Mouse (Mus musculus) forebrain, embryonic 13.5 days (tissue): ENCODE measurements around the gene Hoxa1. TPM values are rescaled to one million over a fixed set of nuclear protein-coding genes. Genes with fewer than 3 reads are reported as not detected.

Experiments used
- ATAC-seq: fragments of 200-750 bp; cut with Nextera tagmentation; 2 replicates; pipeline ENCODE4 v1.8.0; 2017
- H3K27ac ChIP-seq: fragments of 300-500 bp; sonication (generic); 2 replicates; pipeline ENCODE4 v1.5.1; 2015; ENCODE audit warnings: inconsistent platforms, mild to moderate bottlenecking, moderate library complexity
- H3K27me3 ChIP-seq: fragments of 300-500 bp; sonication (generic); 2 replicates; pipeline ENCODE4 v1.6.1; 2015; ENCODE audit warnings: mild to moderate bottlenecking, inconsistent platforms
- H3K36me3 ChIP-seq: fragments of 300-500 bp; sonication (generic); 2 replicates; pipeline ENCODE4 v1.6.1; 2015; ENCODE audit warnings: mild to moderate bottlenecking, inconsistent platforms; ENCODE audit not compliant: poor library complexity, severe bottlenecking
- H3K4me1 ChIP-seq: fragments of 300-500 bp; sonication (generic); 2 replicates; pipeline ENCODE4 v1.6.1; 2015; ENCODE audit warnings: inconsistent platforms
- H3K4me2 ChIP-seq: fragments of 300-500 bp; sonication (generic); 2 replicates; pipeline ENCODE4 v1.6.1; 2015; ENCODE audit warnings: inconsistent platforms, mild to moderate bottlenecking, moderate library complexity
- H3K4me3 ChIP-seq: fragments of 300-500 bp; sonication (generic); 2 replicates; pipeline ENCODE4 v1.5.1; 2015; ENCODE audit warnings: mild to moderate bottlenecking, inconsistent platforms
- H3K9ac ChIP-seq: fragments of 300-500 bp; sonication (generic); 2 replicates; pipeline ENCODE4 v1.6.1; 2015; ENCODE audit warnings: mild to moderate bottlenecking, inconsistent platforms
- H3K9me3 ChIP-seq: fragments of 300-500 bp; sonication (generic); replicated peaks from 2 replicates; pipeline ENCODE4 v1.6.1; 2016; ENCODE audit warnings: inconsistent platforms
- WGBS: fragments of 180-500 bp; shearing (Covaris S2); methylation state at CpG from one replicate; pipeline ENCODE4 v1.1.7; 2015; 5-methylcytosine and 5-hydroxymethylcytosine counted together
- polyA plus RNA-seq: library from polyadenylated mRNA; unstranded; fragments of >200 nt; fragmentation: Nextera tagmentation; extraction: Ambion mirVana; gene quantifications from 2 replicates; pipeline ENCODE4 v1.2.1, GENCODE M21; 2015

Hoxa1 gene
- polyA plus RNA-seq, 1 experiment from 2014 or later, result not detected

DNA sequence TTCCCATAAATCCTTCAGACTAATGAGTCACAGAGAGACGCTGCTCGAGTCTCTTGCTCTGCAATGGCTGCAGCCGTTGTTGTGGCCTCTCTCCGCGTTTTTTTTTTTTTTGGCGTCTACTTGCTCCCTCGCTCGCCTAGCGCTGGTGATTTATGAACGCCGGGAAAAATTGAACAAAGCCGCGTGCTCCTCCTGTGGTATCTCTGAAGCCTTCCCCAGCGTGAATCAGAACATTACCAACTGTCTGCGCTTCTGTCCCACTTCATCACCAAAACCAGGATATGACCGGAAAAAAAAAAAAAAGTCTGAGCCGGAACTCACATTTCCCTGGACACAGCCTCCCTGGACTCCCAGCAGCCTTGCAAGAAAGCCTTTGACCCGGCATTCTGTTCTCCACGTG lies 27.1 kb upstream of the Hoxa1 start:
- Histone ChIP-seq H3K4me3 (no peak overlapping the region), H3K27ac (no peak overlapping the region), H3K4me1 (no peaks in the 10 kb centered on the region), H3K36me3 (no peaks in the 10 kb centered on the region), H3K27me3 (peaks cover 100% of the 10 kb centered on the region), H3K4me2 (no peak overlapping the region), H3K9ac (no peak overlapping the region), H3K9me3 (no peaks in the 10 kb centered on the region)
- WGBS, result under 1% methylated on average over 19 of the region's 19 CpGs
- no peak for ATAC-seq

DNA sequence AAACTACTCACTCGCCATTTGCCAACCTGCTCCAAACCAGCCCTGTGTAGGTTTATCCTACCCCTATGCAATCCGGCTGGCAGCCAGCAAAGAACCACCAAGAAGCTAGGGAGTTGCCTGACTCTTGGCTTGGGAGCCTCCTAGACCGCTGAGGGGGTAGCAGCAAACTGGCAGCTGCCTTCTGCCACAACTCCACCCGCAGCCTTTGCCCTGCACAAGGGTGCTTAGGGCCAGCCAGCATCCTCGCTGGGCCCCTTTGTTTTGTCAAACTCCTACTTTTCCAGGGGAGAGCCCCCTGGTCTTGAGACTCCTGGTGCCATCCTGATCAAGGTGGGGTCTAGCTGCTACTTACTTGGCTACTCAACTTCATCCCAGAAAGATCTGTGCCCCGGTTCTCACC lies 26.6 kb upstream of the Hoxa1 start:
- H3K27ac ChIP-seq, result no peak overlapping the region
- H3K4me3 ChIP-seq, result no peak overlapping the region
- no peak for ATAC-seq
- H3K9me3 ChIP-seq, result no peaks in the 10 kb centered on the region
- H3K4me2 ChIP-seq, result no peak overlapping the region
- WGBS, result 3% methylated on average over 6 of the region's 6 CpGs
- no peaks in the 10 kb centered on the region for H3K36me3 ChIP-seq
- H3K27me3 ChIP-seq, result peaks cover 100% of the 10 kb centered on the region
- no peak overlapping the region for H3K9ac ChIP-seq
- no peaks in the 10 kb centered on the region for H3K4me1 ChIP-seq

DNA sequence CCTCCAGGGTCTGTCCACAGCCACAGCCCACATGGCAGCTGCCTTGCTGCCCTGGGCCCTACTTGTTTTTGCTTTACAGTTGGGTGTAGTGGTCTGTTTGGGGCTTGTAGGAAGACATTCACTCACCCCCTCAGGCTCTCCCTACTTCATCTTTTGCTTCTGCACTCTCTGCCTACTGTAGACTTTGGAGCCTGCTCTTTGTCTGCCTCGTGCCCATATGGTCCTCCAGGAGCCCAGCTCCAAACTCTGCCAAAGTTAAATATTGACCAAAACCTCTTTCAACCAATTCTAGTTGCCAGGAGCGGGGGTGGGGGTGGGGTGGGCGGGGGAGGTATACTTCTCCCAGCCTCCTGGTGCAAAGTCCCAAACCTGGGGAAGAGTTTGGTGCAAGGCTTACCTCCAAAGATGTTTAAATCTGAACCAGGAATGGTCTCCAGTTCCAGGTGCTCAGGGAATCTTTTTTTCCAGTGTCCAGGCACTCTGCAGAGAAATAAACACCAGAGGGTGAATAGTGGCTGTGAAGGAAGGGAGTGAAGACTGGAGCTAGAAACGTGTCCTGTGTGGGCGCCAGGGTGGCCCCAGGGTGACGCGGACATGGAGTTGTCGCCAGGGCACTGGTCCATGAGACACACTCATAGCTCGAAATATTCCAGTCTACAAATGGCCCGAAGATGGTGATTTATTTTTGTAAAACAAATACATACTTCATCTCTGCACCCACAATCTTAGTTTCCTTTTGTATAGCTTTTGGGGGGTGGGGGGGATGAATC lies 25.4 kb upstream of the Hoxa1 start:
- Histone ChIP-seq H3K4me1 (no peaks in the 10 kb centered on the region), H3K27ac (no peak overlapping the region), H3K27me3 (peaks cover 100% of the 10 kb centered on the region), H3K4me3 (no peak overlapping the region), H3K36me3 (no peaks in the 10 kb centered on the region), H3K9me3 (no peaks in the 10 kb centered on the region), H3K4me2 (no peak overlapping the region), H3K9ac (no peak overlapping the region)
- no peak for ATAC-seq
- 7% methylated on average over 10 of the region's 10 CpGs for WGBS

DNA sequence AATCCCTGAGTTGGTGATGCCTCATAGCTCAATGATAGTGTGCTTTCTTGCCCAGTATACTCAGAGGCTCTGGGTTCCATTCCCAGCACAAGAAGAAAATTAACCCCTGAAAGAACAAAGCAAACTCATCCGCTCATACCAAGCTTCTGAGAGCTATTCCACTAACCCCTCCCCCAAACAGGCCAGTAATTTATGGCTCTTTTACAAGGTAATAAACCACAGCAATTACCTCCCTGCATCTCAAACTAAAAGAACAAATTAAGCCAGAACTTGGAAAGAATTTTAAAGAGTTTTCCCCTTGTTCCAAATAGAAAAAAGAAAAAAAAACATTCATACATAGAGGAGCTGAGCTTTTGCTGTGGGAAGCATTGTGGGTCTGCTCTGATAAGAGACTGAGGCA lies 24.7 kb upstream of the Hoxa1 start:
- H3K4me2 ChIP-seq, result no peak overlapping the region
- H3K4me3 ChIP-seq, result no peak overlapping the region
- no peaks in the 10 kb centered on the region for H3K36me3 ChIP-seq
- no peaks in the 10 kb centered on the region for H3K9me3 ChIP-seq
- 6% methylated on average over 1 of the region's 1 CpGs for WGBS
- no peak overlapping the region for H3K9ac ChIP-seq
- no peak overlapping the region for H3K27ac ChIP-seq
- no peak for ATAC-seq
- no peaks in the 10 kb centered on the region for H3K4me1 ChIP-seq
- peaks cover 100% of the 10 kb centered on the region for H3K27me3 ChIP-seq

DNA sequence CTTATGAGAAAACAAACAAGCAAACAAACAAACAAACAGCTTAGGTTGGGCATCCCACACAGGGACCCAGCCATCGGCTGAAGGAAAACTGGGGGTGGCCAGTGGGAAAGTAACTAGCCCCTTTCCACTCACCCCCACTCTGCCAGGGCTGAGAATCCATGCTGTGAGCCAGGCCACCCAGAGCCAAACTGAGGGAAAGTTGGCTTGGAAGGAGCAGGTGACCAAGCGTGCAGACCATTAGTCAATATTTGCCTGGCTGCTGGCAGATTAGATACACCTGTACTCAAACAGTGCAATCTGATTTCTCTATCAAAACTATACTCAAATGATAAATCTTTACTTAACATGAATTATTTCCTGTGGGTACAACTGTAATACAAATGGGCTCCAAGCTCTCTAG lies 23.9 kb upstream of the Hoxa1 start:
- Histone ChIP-seq H3K4me2 (no peak overlapping the region), H3K4me3 (no peak overlapping the region), H3K27ac (no peak overlapping the region), H3K4me1 (no peaks in the 10 kb centered on the region), H3K9me3 (no peaks in the 10 kb centered on the region), H3K36me3 (no peaks in the 10 kb centered on the region), H3K9ac (no peak overlapping the region), H3K27me3 (peaks cover 100% of the 10 kb centered on the region)
- ATAC-seq, result no peak
- WGBS, result 17% methylated on average over 2 of the region's 2 CpGs

DNA sequence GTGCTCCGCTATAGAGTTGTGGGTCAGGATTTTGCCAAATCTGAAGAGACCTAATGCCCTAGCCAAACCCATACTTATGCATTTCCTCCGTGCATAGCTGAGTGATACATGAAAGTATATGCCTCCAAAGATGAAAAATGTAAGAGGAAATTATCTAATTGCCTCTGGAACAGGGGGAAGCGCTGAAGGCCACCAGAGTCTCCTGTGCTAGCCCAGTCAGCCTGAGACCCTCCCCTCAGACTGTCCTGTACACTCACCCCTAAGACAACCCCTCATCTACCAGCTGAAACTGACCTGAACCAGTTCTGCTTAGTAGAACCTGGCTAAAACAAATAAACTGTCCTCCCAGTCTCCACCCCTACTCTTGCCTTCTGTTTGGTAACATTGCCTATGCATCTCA lies 22.6 kb upstream of the Hoxa1 start:
- no peaks in the 10 kb centered on the region for H3K9me3 ChIP-seq
- H3K9ac ChIP-seq, result no peak overlapping the region
- H3K4me1 ChIP-seq, result no peaks in the 10 kb centered on the region
- ATAC-seq, result no peak
- no peak overlapping the region for H3K4me3 ChIP-seq
- WGBS, result 4% methylated on average over 3 of the region's 3 CpGs
- peaks cover 100% of the 10 kb centered on the region for H3K27me3 ChIP-seq
- no peaks in the 10 kb centered on the region for H3K36me3 ChIP-seq
- no peak overlapping the region for H3K4me2 ChIP-seq
- no peak overlapping the region for H3K27ac ChIP-seq

DNA sequence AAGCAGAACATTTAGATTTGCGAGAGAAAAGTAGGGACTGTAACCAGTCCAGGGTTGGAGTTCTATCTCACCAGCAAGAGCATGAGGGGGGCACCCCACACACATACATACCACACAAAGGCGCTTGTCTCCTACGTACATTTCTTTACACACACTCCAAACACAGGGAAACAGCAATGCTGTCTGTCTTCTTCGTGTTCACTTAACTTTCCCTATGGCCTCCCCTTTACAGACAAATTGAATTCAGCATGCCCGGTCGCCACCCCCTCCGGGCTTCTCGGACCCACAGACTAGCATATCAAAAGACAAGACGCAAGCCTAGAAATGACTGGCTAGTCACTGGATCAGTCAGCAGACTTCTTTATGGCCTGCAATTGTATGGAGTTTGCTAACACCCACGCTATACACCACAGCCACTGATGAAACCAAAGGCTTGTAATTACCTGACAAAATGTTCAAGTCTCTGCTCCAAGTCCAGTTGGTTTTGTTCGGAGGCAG lies 22.1 kb upstream of the Hoxa1 start:
- WGBS, result 2% methylated on average over 11 of the region's 11 CpGs
- Histone ChIP-seq H3K27me3 (peaks cover 100% of the 10 kb centered on the region), H3K4me1 (no peaks in the 10 kb centered on the region), H3K36me3 (no peaks in the 10 kb centered on the region), H3K9me3 (no peaks in the 10 kb centered on the region), H3K27ac (no peak overlapping the region), H3K4me3 (no peak overlapping the region), H3K9ac (no peak overlapping the region), H3K4me2 (no peak overlapping the region)
- no peak for ATAC-seq

DNA sequence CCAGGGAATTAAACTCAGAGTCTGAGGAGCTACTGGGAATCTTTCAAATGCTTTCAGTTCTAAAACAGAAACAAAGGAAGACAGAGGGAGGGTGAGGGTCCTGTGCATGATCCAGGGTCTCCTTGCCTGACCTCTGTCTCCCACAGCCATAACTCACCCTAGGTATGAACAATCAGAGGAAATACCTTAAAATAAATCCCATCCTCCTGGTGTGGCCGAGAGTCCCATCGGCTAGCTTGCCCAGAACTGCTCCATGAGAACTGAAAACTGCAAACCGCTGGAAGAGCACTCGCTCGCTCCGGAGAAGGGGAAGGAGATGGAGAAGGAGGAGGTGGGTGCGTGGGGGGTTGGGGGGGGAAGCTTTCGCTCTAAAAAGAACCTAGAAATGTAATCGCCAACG lies 21.6 kb upstream of the Hoxa1 start:
- ATAC-seq, result no peak
- Histone ChIP-seq H3K4me3 (no peak overlapping the region), H3K27ac (no peak overlapping the region), H3K4me2 (no peak overlapping the region), H3K9me3 (no peaks in the 10 kb centered on the region), H3K9ac (no peak overlapping the region), H3K27me3 (peaks cover 100% of the 10 kb centered on the region), H3K4me1 (no peaks in the 10 kb centered on the region), H3K36me3 (no peaks in the 10 kb centered on the region)
- 2% methylated on average over 10 of the region's 10 CpGs for WGBS

GRCm38 (mm10) chr6:52178918-52179665 lies 21.0 kb upstream of the Hoxa1 start:
- 0% methylated on average over 4 of the region's 4 CpGs for WGBS
- H3K27me3 ChIP-seq, result peaks cover 99% of the 10 kb centered on the region
- no peaks in the 10 kb centered on the region for H3K9me3 ChIP-seq
- H3K27ac ChIP-seq, result no peak overlapping the region
- no peak for ATAC-seq
- H3K36me3 ChIP-seq, result no peaks in the 10 kb centered on the region
- H3K9ac ChIP-seq, result no peak overlapping the region
- no peak overlapping the region for H3K4me2 ChIP-seq
- H3K4me1 ChIP-seq, result no peaks in the 10 kb centered on the region
- no peak overlapping the region for H3K4me3 ChIP-seq

- Histone ChIP-seq H3K27me3 (peaks cover 99% of the 10 kb centered on the region), H3K4me3 (no peak overlapping the region), H3K9ac (no peak overlapping the region), H3K4me1 (peaks cover under 1% of the 10 kb centered on the region; the same call in 1 of the 2 replicates), H3K4me2 (no peak overlapping the region), H3K9me3 (no peaks in the 10 kb centered on the region), H3K27ac (no peak overlapping the region), H3K36me3 (no peaks in the 10 kb centered on the region)
- no peak for ATAC-seq
- WGBS, result 1% methylated on average over 9 of the region's 9 CpGs
Observed at GRCm38 (mm10) chr6:52177806-52178205, 19.7 kb upstream of the Hoxa1 start.

- no peak within 1 kb of the TSS for H3K27ac ChIP-seq
- under 1% methylated on average over 36 of the region's 36 CpGs for WGBS
Observed at GRCm38 (mm10) chr6:52177061-52177735, 19.1 kb upstream of the Hoxa1 start, which contains the start of gene 5730596B20Rik. 5730596B20Rik (plus strand) TSS chr6:52177498.

DNA sequence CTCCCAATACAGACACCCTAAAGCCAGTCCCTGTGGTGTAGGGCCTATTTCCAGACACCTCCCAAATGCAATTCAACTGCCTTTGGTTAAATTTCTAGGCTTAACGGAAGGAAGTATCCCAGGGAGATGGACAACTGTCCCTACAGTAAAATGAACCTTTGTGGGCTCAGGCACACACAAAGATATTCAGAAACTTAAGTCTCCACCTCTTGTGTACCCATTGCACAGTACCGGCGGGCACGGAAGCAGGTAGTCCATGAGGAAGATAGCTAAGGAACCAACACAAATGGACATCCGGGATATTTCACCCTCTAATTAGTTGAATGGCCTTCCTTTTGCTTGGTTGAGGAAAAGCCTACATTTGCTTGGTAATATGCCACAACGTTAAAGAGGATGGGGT lies 18.3 kb upstream of the Hoxa1 start:
- no peaks in the 10 kb centered on the region for H3K36me3 ChIP-seq
- no peak overlapping the region for H3K4me2 ChIP-seq
- 1% methylated on average over 6 of the region's 6 CpGs for WGBS
- no peak overlapping the region for H3K9ac ChIP-seq
- H3K4me3 ChIP-seq, result no peak overlapping the region
- peaks cover 7% of the 10 kb centered on the region; the same call in 1 of the 2 replicates for H3K4me1 ChIP-seq
- H3K9me3 ChIP-seq, result no peaks in the 10 kb centered on the region
- no peak overlapping the region for H3K27ac ChIP-seq
- peaks cover 99% of the 10 kb centered on the region for H3K27me3 ChIP-seq
- no peak for ATAC-seq

More at GRCm38 (mm10) chr6:52177061-52177735, 19.1 kb upstream of the Hoxa1 start, which contains the start of gene 5730596B20Rik:
- H3K4me1 ChIP-seq, result peaks cover 7% of the 10 kb centered on the region; the same call in 1 of the 2 replicates
- no peak within 1 kb of the TSS for H3K9ac ChIP-seq
- H3K4me2 ChIP-seq, result no peak within 1 kb of the TSS
- H3K4me3 ChIP-seq, result no peak within 1 kb of the TSS
- peaks cover 99% of the 10 kb centered on the region for H3K27me3 ChIP-seq
- H3K36me3 ChIP-seq, result no peaks in the 10 kb centered on the region
- no peak for ATAC-seq
- H3K9me3 ChIP-seq, result no peaks in the 10 kb centered on the region
